Mouse (Mus musculus) liver, embryonic 13.5 days (tissue): ENCODE results near the gene Zfp174. TPM values are rescaled to one million over a fixed set of nuclear protein-coding genes. Genes with fewer than 3 reads are reported as not detected.
A peak's percentile ranks its signal among the peaks of the same experiment; 100 is the strongest.
"Not testable (repeated sequence)": the region's sequence is repeated elsewhere in the genome, so short reads cannot be mapped to it uniquely, and the experiment has no call there.

Experiments
- ATAC-seq: fragments of 200-750 bp; cut with Nextera tagmentation; 2 replicates; pipeline ENCODE4 v1.8.0; 2017; ENCODE audit warnings: low read depth, mild to moderate bottlenecking, moderate number of reproducible peaks, moderate library complexity
- DNase-seq: peaks from one replicate; pipeline ENCODE4 v3.0.0; 2022
- H3K27ac ChIP-seq: fragments of 300-500 bp; sonication (generic); 2 replicates; pipeline ENCODE4 v1.5.1; 2015; ENCODE audit warnings: moderate library complexity, mild to moderate bottlenecking, inconsistent platforms
- H3K27me3 ChIP-seq: fragments of 300-500 bp; sonication (generic); 2 replicates; pipeline ENCODE4 v1.6.1; 2015; ENCODE audit warnings: mild to moderate bottlenecking, inconsistent platforms
- H3K36me3 ChIP-seq: fragments of 300-500 bp; sonication (generic); 2 replicates; pipeline ENCODE4 v1.6.1; 2015; ENCODE audit warnings: mild to moderate bottlenecking, inconsistent platforms
- H3K4me1 ChIP-seq: fragments of 300-500 bp; sonication (generic); replicated peaks from 2 replicates; pipeline ENCODE4 v1.6.1; 2015; ENCODE audit warnings: inconsistent platforms
- H3K4me2 ChIP-seq: fragments of 300-500 bp; sonication (generic); 2 replicates; pipeline ENCODE4 v1.6.1; 2015; ENCODE audit warnings: inconsistent platforms, mild to moderate bottlenecking, moderate library complexity
- H3K4me3 ChIP-seq: fragments of 300-500 bp; sonication (generic); replicated peaks from 2 replicates; pipeline ENCODE4 v1.5.1; 2015; ENCODE audit warnings: mild to moderate bottlenecking, inconsistent platforms
- H3K9ac ChIP-seq: fragments of 300-500 bp; sonication (generic); 2 replicates; pipeline ENCODE4 v1.6.1; 2015; ENCODE audit warnings: mild to moderate bottlenecking, inconsistent platforms
- H3K9me3 ChIP-seq: fragments of 300-500 bp; sonication (generic); replicated peaks from 2 replicates; pipeline ENCODE4 v1.6.1; 2016; ENCODE audit warnings: inconsistent platforms
- WGBS: fragments of 180-500 bp; shearing (Covaris S2); methylation state at CpG from one replicate; pipeline ENCODE4 v1.1.7; 2015; ENCODE audit not compliant: insufficient replicate concordance; 5-methylcytosine and 5-hydroxymethylcytosine counted together
- polyA plus RNA-seq: library from polyadenylated mRNA; unstranded; fragments of >200 nt; fragmentation: Nextera tagmentation; extraction: Ambion mirVana; gene quantifications from 2 replicates; pipeline ENCODE4 v1.2.1, GENCODE M21; 2015

Gene Zfp174
- polyA plus RNA-seq, 1 experiment from 2014 or later, result 0.13 TPM

GRCm38 (mm10) chr16:3847871-3848270 is 803 bp downstream of the Zfp174 start:
- WGBS, result 72% methylated on average over 4 of the region's 4 CpGs
- peak overlapping the region; percentile 71 for H3K4me3 ChIP-seq
- peak overlapping the region; percentile 76; the same call in 1 of the 2 replicates for H3K9ac ChIP-seq
- H3K36me3 ChIP-seq, result no peaks in the 10 kb centered on the region
- H3K9me3 ChIP-seq, result no peaks in the 10 kb centered on the region
- no peak for DNase-seq
- no peak for ATAC-seq
- H3K4me1 ChIP-seq, result peaks cover 26% of the 10 kb centered on the region
- H3K4me2 ChIP-seq, result peak overlapping the region; percentile 83
- H3K27ac ChIP-seq, result no peak overlapping the region
- H3K27me3 ChIP-seq, result no peaks in the 10 kb centered on the region

DNA sequence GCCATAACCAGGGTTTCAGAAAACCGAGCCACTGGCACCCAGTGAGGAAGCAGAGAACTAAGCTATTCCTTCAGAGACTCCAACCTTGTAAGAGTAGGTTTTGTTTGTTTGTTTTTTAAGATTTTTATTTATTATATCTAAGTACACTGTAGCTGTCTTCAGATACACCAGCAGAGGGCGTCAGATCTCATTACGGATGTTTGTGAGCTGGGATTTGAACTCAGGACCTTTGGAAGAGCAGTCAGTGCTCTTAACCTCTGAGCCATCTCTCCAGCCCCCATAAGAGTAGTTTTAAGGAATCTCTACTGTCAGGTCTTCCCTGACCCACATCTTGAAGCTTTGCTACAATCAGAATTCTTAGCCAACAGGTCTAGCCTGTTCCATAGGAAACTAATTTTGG is 1.3 kb downstream of the Zfp174 start:
- no peak for ATAC-seq
- H3K27ac ChIP-seq, result no peak overlapping the region
- WGBS, result 68% methylated on average over 3 of the region's 3 CpGs
- no peaks in the 10 kb centered on the region for H3K9me3 ChIP-seq
- DNase-seq, result no peak
- H3K36me3 ChIP-seq, result no peaks in the 10 kb centered on the region
- H3K9ac ChIP-seq, result no peak overlapping the region
- peaks cover 22% of the 10 kb centered on the region for H3K4me1 ChIP-seq
- H3K4me2 ChIP-seq, result no peak overlapping the region
- H3K27me3 ChIP-seq, result no peaks in the 10 kb centered on the region
- H3K4me3 ChIP-seq, result no peak overlapping the region

GRCm38 (mm10) chr16:3851301-3851700 is 4.2 kb downstream of the Zfp174 start:
- WGBS, result 76% methylated on average over 13 of the region's 13 CpGs
- DNase-seq, H3K27ac ChIP-seq, H3K4me2 ChIP-seq, H3K4me3 ChIP-seq, H3K9me3 ChIP-seq, H3K36me3 ChIP-seq, H3K27me3 ChIP-seq, ATAC-seq, H3K9ac ChIP-seq: not testable (repeated sequence)
- peaks cover 18% of the 10 kb centered on the region for H3K4me1 ChIP-seq

GRCm38 (mm10) chr16:3852586-3852985 is 5.5 kb downstream of the Zfp174 start:
- Histone ChIP-seq H3K4me2 (no peak overlapping the region), H3K27me3 (no peaks in the 10 kb centered on the region), H3K9me3 (no peaks in the 10 kb centered on the region), H3K36me3 (no peaks in the 10 kb centered on the region), H3K4me1 (peaks cover 10% of the 10 kb centered on the region), H3K9ac (no peak overlapping the region), H3K27ac (no peak overlapping the region), H3K4me3 (no peak overlapping the region)
- no peak for DNase-seq
- WGBS, result 56% methylated on average over 12 of the region's 12 CpGs
- no peak for ATAC-seq

DNA sequence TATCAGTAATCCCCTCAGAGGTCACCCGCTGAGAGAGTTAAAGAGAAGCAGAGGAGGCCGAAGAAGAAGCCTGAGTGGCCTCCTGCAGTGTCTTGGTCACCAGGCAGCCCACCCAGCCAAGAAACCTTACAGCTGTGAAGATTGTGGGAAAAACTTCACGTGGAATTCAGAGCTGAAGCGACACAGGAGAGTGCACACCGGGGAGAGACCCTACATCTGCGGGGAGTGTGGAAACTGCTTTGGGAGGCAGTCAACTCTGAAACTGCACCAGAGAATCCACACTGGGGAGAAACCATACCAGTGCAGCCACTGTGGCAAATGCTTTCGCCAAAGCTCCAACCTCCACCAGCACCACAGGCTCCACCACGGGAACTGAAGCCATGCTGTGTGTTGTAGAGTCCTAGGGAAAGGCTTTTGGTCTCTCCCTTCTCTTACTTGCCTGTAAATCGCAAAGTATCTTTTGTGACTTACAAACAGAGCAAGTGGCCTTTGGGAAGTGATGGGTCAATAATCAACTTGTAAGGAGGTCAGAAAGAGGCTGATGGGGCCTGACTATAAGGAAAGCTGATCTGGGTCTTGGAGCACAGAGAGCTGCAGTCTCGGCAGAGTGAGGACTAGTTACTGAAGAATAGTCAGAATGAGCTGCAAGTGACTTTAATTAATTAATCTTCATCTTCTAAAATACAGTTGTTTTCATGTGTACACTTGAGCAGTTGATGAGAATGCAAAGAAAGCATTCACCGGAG is 7.5 kb downstream of the Zfp174 start:
- WGBS, result 69% methylated on average over 11 of the region's 11 CpGs
- Histone ChIP-seq H3K4me3 (no peak overlapping the region), H3K4me2 (no peak overlapping the region), H3K9ac (no peak overlapping the region), H3K27me3 (no peaks in the 10 kb centered on the region), H3K36me3 (no peaks in the 10 kb centered on the region), H3K27ac (no peak overlapping the region), H3K4me1 (peaks cover 3% of the 10 kb centered on the region), H3K9me3 (no peaks in the 10 kb centered on the region)
- ATAC-seq (no peak), DNase-seq (no peak)

DNA sequence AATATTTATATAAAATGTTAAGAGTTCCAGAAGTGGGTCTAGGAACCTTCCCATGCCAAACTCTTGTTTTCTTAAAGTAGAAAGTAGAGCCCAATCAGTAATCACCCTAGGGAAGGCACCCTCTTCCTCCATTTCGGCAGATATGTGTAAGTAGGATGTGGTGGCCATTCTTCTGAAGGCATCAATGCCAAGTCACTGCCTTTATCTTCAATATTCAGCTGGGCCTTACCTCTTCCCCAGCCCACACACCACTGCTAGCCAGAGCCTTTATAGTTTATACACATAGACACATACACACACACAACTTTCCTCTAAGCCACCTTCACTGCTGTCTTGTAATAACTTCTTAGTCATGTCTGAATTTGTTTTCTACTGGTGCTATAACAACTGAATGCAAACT is 8.7 kb downstream of the Zfp174 start:
- Histone ChIP-seq H3K9me3 (no peaks in the 10 kb centered on the region), H3K4me3 (no peak overlapping the region), H3K27me3 (no peaks in the 10 kb centered on the region), H3K4me1 (peaks cover 3% of the 10 kb centered on the region), H3K9ac (no peak overlapping the region), H3K4me2 (no peak overlapping the region), H3K36me3 (no peaks in the 10 kb centered on the region), H3K27ac (no peak overlapping the region)
- WGBS, result 18% methylated on average over 1 of the region's 1 CpGs
- peak; percentile 53; the same call in 1 of the 2 replicates for ATAC-seq
- no peak for DNase-seq

GRCm38 (mm10) chr16:3859254-3859653 is 12.2 kb downstream of the Zfp174 start:
- WGBS, result 46% methylated on average over 4 of the region's 4 CpGs

DNA sequence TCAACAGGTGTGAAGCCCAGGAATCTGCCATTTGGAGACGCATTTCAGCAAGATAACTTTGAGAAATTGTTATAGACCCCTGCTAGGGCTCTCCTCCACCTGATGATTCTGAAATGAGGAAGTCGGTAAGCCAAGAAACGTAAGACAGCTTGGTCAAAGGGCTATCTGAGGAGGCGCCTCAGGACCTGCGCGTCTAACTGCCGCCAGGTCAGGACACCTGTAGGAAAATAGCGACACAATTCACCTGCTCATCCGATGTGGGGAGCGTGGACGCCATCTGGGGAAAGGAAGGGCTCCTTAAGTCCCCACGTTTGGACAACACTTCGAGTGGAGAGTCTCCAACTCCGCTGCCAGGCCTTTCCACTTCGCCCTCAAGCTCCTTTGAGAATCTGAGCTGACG is 24.7 kb downstream of the Zfp174 start:
- peak overlapping the region; percentile 67 for H3K4me3 ChIP-seq
- DNase-seq (no peak), ATAC-seq (peak; percentile 19)
- no peaks in the 10 kb centered on the region for H3K27me3 ChIP-seq
- WGBS, result 3% methylated on average over 16 of the region's 16 CpGs
- peaks cover 34% of the 10 kb centered on the region for H3K4me1 ChIP-seq
- peak overlapping the region; percentile 78 for H3K9ac ChIP-seq
- H3K9me3 ChIP-seq, result no peaks in the 10 kb centered on the region
- peak overlapping the region; percentile 96 for H3K4me2 ChIP-seq
- peaks cover 11% of the 10 kb centered on the region; the same call in 1 of the 2 replicates for H3K36me3 ChIP-seq
- H3K27ac ChIP-seq, result peak overlapping the region; percentile 59

More at GRCm38 (mm10) chr16:3859254-3859653, 12.2 kb downstream of the Zfp174 start:
- H3K27me3 ChIP-seq, result no peaks in the 10 kb centered on the region
- H3K27ac ChIP-seq, result no peak overlapping the region
- H3K4me1 ChIP-seq, result no peaks in the 10 kb centered on the region
- H3K36me3 ChIP-seq, result peaks cover 14% of the 10 kb centered on the region
- no peaks in the 10 kb centered on the region for H3K9me3 ChIP-seq
- ATAC-seq (no peak), DNase-seq (no peak)
- H3K9ac ChIP-seq, result no peak overlapping the region
- no peak overlapping the region for H3K4me2 ChIP-seq
- no peak overlapping the region for H3K4me3 ChIP-seq

DNA sequence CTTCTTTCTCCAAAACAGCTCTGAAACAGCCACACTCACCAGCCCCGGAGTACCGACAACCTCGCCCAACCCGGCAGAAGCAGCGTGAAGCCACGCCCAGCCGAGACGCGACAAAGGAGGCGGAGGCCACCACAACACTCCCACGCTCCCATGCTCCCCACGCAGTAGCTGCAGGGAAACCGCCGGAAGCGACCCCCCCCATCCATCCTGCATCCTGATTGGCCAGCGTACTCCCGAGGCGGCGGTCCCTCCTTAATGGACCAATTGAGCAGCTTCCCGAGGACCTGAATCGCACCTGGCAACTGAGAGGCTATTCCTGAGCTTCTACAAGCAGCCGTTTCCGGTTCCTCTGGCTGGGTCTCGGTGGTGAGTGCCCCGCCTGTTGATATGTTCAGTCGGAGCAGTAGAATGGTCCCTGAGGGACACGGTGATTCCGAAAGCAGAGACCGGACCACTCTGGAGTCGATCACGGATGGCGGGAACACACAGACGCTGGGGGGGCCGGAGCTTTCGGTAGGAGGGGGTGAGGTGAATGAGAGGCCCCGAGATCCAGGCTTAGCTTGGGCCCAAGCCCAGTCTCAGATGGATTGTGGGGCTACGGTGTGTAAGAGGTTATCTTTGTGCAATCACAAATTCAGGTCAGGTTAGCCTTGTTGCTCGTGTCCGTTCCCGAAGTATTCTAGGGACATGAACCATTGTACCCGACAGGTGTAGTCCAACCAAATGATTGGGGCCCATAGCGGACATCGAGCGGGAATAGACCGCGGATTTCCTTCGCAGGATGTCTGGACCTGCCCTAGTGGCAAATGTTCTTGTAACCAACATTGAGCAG is 25.4 kb downstream of the Zfp174 start, which contains the start of gene Naa60:
Naa60 (plus strand) TSS at position 160 of the 832 bp plus-strand sequence.
- peak within 1 kb of the TSS; percentile 67 for H3K4me3 ChIP-seq
- 4% methylated on average over 47 of the region's 47 CpGs for WGBS
- H3K27me3 ChIP-seq, result no peaks in the 10 kb centered on the region
- H3K27ac ChIP-seq, result peak within 1 kb of the TSS; percentile 59
- peaks cover 11% of the 10 kb centered on the region; the same call in 1 of the 2 replicates for H3K36me3 ChIP-seq
- peak within 1 kb of the TSS; percentile 78 for H3K9ac ChIP-seq
- DNase-seq (peak; percentile 82), ATAC-seq (peak; percentile 92)
- H3K4me1 ChIP-seq, result peaks cover 34% of the 10 kb centered on the region
- H3K4me2 ChIP-seq, result peak within 1 kb of the TSS; percentile 96
- H3K9me3 ChIP-seq, result no peaks in the 10 kb centered on the region

GRCm38 (mm10) chr16:3876346-3876745 is 29.3 kb downstream of the Zfp174 start:
- H3K4me3 ChIP-seq, result no peak overlapping the region
- 79% methylated on average over 4 of the region's 4 CpGs for WGBS
- no peak overlapping the region for H3K27ac ChIP-seq
- H3K9me3 ChIP-seq, result no peaks in the 10 kb centered on the region
- DNase-seq (no peak), ATAC-seq (no peak)
- H3K27me3 ChIP-seq, result no peaks in the 10 kb centered on the region
- no peak overlapping the region for H3K4me2 ChIP-seq
- peaks cover 22% of the 10 kb centered on the region for H3K4me1 ChIP-seq
- peaks cover 16% of the 10 kb centered on the region for H3K36me3 ChIP-seq
- no peak overlapping the region for H3K9ac ChIP-seq
